Mouse (Mus musculus) ES-E14 (cell line): ENCODE data around the gene Caap1.

Experiments used
- CHD2 ChIP-seq: IDR thresholded peaks from 2 replicates; pipeline ENCODE4 v1.6.1; 2014; ENCODE audit warnings: mild to moderate bottlenecking, low read depth, low read length, inconsistent platforms
- ZC3H11A ChIP-seq: IDR thresholded peaks from 2 replicates; pipeline ENCODE4 v1.6.1; 2012; ENCODE audit warnings: low read depth, mild to moderate bottlenecking, inconsistent platforms, low read length, borderline replicate concordance
- ZNF384 ChIP-seq: IDR thresholded peaks from 2 replicates; pipeline ENCODE4 v1.6.1; 2012; ENCODE audit warnings: low read depth, low read length, inconsistent platforms

- no peak for TF ChIP-seq ZC3H11A
- no peak for TF ChIP-seq CHD2
- TF ChIP-seq ZNF384, result no peak
Observed at GRCm38 (mm10) chr4:94560316-94560715, 3.7 kb upstream of the Caap1 start.
